Mouse (Mus musculus) heart, adult 2 months (tissue): Measurements from ENCODE around the gene Htra2.

ENCODE experiments used
- CTCF ChIP-seq: fragments of 200-600 bp; IDR thresholded peaks from 2 replicates; pipeline ENCODE4 v1.8.1; 2022; ENCODE audit warnings: antibody characterized with exemption, mild to moderate bottlenecking, moderate library complexity
- EP300 ChIP-seq: fragments of 200-500 bp; IDR thresholded peaks from 2 replicates; pipeline ENCODE4 v1.6.1; 2011; ENCODE audit warnings: low read depth, low read length, control low read depth; ENCODE audit not compliant: insufficient read depth
- POLR2A ChIP-seq: fragments of 200-500 bp; IDR thresholded peaks from 2 replicates; pipeline ENCODE4 v1.6.1; 2011; ENCODE audit warnings: mild to moderate bottlenecking, low read depth, low read length, control low read depth; ENCODE audit not compliant: insufficient read depth

GRCm38 (mm10) chr6:83040601-83041000, 14.5 kb downstream of the Htra2 start:
- TF ChIP-seq CTCF (no peak), POLR2A (no peak), EP300 (no peak)
